Mouse (Mus musculus): Measurements from ENCODE around the gene Slc26a10.
"Not testable (repeated sequence)": the region's sequence is repeated elsewhere in the genome, so short reads cannot be mapped to it uniquely, and the experiment has no call there.

Gene Slc26a10

GRCm38 (mm10) chr10:127134394-127135035, 45.9 kb downstream of the Slc26a10 start:
- DNase-seq (ENCODE audit: low spot score) = not testable (repeated sequence)

- no peak for DNase-seq (ENCODE audit: low spot score)
Observed at GRCm38 (mm10) chr10:127132469-127132868, 48.0 kb downstream of the Slc26a10 start.

GRCm38 (mm10) chr10:127129431-127129830, 51.0 kb downstream of the Slc26a10 start:
- DNase-seq (ENCODE audit: low spot score) = no peak

GRCm38 (mm10) chr10:127127711-127128279, 52.6 kb downstream of the Slc26a10 start:
- DNase-seq (ENCODE audit: low spot score) = no peak

GRCm38 (mm10) chr10:127126579-127126978, 53.9 kb downstream of the Slc26a10 start:
- no peak for DNase-seq (ENCODE audit: low spot score)

- DNase-seq (ENCODE audit: low spot score) = no peak
Observed at GRCm38 (mm10) chr10:127125210-127126001, 55.0 kb downstream of the Slc26a10 start.

GRCm38 (mm10) chr10:127123436-127123805, 57.0 kb downstream of the Slc26a10 start:
- no peak for DNase-seq (ENCODE audit: low spot score)

GRCm38 (mm10) chr10:127122784-127123435, 57.5 kb downstream of the Slc26a10 start:
- DNase-seq (ENCODE audit: low spot score) = no peak

- no peak for DNase-seq (ENCODE audit: low spot score)
Observed at GRCm38 (mm10) chr10:127122018-127122417, 58.4 kb downstream of the Slc26a10 start.
